In the genomic region with DNA sequence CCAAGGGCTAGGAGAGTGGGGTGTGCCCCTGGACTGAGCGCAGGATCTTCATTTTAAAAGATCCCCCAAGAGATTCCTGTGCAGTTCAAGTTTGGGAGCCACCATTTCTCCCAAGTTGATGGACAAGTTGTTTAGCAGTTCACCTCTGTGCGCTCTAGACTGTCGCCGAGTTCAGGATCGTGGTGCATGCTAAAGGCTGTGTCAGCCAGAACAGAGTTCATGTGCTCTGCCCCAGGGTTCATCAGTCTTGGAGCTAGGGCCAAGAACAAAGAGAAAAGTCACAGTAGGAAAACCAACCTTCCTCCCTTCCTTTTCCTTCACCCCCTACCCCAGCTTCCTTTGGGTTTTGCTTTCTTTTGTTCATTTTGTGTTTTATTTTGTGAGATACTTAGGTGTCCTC, we compare ENCODE assay signal across 13 mouse cellular contexts.
"Had no signal": no experiment of that assay in that cellular context is flagged by ENCODE, and none has a peak within 500 bp of the region (broad histone marks: within the 10 kb centered on the region; RNA-seq: fewer than 3 reads in every experiment).

No protein-coding gene starts in this region.

- H3K36me3 ChIP-seq: liver, embryonic 13.5 days had no signal

- H3K9me3 ChIP-seq: liver, embryonic 13.5 days had no signal

- DNase-seq: layer of hippocampus, adult 9-11 months; liver, embryonic 13.5 days; lung, adult 2 months; lung, postnatal 14 days; lung, postnatal 4 days; midbrain, embryonic 14.5 days; thymus, adult 18-20 months; thymus, postnatal 14 days; thymus, postnatal 4 days had no signal

- H3K27ac ChIP-seq: layer of hippocampus, adult 2 months; liver, embryonic 13.5 days had no signal

- ATAC-seq: inflammation-experienced regulatory T-cells, adult 6 months; intestine, embryonic 16.5 days had no signal

- H3K4me3 ChIP-seq: layer of hippocampus, adult 2 months; liver, embryonic 13.5 days had no signal

- H3K27me3 ChIP-seq: liver, embryonic 13.5 days had no signal

- H3K4me2 ChIP-seq: liver, embryonic 13.5 days; midbrain, embryonic 11.5 days had no signal

- H3K4me1 ChIP-seq: liver, embryonic 13.5 days had no signal

- H3K9ac ChIP-seq: liver, embryonic 13.5 days had no signal
